Mouse (Mus musculus): ENCODE measurements at regions not wholly inside any gene's neighbourhood (a gene's known extent, or its start where the extent isn't known, plus 50 kb on each side); places are given as distances from the start of the nearest gene placed in this dataset.

- DNase-seq (ENCODE audit: extremely low spot score in 1 of 2, low spot score in 1 of 2), result no peak
Measured at GRCm38 (mm10) chr17:87202958-87203720, 62.6 kb downstream of the Mcfd2 start.

GRCm38 (mm10) chr17:87202490-87202889 is 63.2 kb downstream of the Mcfd2 start:
- no peak for DNase-seq (ENCODE audit: extremely low spot score in 1 of 2, low spot score in 1 of 2)

GRCm38 (mm10) chr17:87200721-87201242 is 65.0 kb downstream of the Mcfd2 start:
- DNase-seq (ENCODE audit: extremely low spot score in 1 of 2, low spot score in 1 of 2), result peak in 1 of 2 experiments; percentile 19

- DNase-seq (ENCODE audit: extremely low spot score in 1 of 2, low spot score in 1 of 2), result no peak
Measured at GRCm38 (mm10) chr17:87200134-87200533, 65.6 kb downstream of the Mcfd2 start.

GRCm38 (mm10) chr17:87199134-87199533 is 66.6 kb downstream of the Mcfd2 start:
- DNase-seq (ENCODE audit: extremely low spot score in 1 of 2, low spot score in 1 of 2), result no peak

- DNase-seq (ENCODE audit: extremely low spot score in 1 of 2, low spot score in 1 of 2), result no peak
Measured at GRCm38 (mm10) chr17:87197434-87197833, 68.3 kb downstream of the Mcfd2 start.

GRCm38 (mm10) chr17:87194639-87195038 is 71.1 kb downstream of the Mcfd2 start:
- no peak for DNase-seq (ENCODE audit: extremely low spot score in 1 of 2, low spot score in 1 of 2)

- no peak for DNase-seq (ENCODE audit: extremely low spot score in 1 of 2, low spot score in 1 of 2)
Measured at GRCm38 (mm10) chr17:87193482-87193881, 72.3 kb downstream of the Mcfd2 start.

- DNase-seq (ENCODE audit: extremely low spot score in 1 of 2, low spot score in 1 of 2), result no peak
Measured at GRCm38 (mm10) chr17:87189670-87190069, 76.1 kb downstream of the Mcfd2 start.
